Mouse (Mus musculus): Measurements from ENCODE around the gene Zfp503.

The Zfp503 gene

DNA sequence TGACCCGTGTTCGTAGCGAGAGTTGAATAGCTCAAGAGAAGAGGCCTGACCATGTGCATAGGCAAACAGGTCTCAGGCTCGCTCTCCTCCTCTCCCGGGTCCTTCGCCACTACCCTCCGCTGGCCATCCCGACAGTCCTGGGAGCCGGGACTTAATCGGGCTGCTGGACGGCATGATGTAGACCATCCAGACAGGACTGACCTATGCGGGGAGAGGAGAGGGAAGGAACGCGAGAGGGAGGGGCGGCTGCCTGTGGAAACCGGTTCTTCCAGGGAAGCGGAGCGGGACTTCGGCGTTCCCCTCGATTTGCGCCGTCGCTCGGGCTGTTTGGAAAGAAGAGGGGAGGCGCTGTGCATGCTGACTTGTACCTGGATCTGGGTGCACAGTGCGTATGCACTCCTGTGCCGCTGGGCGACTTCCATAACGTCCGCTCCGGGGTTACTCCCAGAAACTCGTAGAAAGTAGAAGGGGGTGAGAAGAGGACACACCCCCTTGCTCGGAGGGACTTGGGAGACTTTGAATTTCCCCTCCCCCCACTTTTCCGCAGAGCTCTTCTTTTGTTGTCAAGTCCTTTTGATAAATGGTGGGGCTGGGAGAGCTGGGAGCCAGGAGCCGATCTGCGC, at the start of gene Zfp503:
TSS of gene Zfp503 (minus strand) at position 311 of the 623 bp plus-strand sequence.
- in situ Hi-C loops (cut with MseI, MboI): loop anchor here (10.0 to 25.0 kb wide), 3 partner anchors 585 to 823 kb away; no protein-coding TSS in a partner anchor

DNA sequence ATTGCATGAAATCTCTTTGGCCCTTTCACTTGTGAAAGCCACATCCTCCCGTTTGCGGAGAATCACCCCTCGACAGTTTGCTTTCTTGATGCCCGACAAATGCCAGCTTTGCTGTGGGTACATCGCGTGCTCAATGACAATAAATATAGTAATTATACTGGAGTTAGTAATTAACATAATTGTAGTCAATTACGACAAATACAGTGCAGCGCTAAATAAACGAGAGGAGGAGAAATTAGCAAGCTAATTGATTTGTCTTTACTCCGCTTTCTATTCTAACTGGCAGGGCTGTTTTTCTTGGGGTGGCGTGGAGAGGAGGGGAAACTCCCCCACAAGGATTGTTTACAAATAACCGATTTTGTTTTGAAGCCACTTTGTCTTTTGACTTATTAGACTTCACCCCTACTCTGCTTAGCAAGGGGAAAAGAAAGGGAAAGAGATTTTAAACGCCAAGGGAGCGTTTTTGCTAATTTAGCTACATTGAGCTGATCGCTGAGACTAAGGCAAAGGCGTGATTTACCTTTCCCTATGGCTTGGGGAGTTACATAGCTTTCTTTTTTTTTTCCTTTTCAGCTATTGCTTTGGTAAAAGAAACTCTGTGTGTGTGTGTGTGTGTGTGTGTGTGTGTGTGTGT, 48.2 kb upstream of the Zfp503 start:
- in situ Hi-C loops (cut with MseI, MboI): no loop called here

DNA sequence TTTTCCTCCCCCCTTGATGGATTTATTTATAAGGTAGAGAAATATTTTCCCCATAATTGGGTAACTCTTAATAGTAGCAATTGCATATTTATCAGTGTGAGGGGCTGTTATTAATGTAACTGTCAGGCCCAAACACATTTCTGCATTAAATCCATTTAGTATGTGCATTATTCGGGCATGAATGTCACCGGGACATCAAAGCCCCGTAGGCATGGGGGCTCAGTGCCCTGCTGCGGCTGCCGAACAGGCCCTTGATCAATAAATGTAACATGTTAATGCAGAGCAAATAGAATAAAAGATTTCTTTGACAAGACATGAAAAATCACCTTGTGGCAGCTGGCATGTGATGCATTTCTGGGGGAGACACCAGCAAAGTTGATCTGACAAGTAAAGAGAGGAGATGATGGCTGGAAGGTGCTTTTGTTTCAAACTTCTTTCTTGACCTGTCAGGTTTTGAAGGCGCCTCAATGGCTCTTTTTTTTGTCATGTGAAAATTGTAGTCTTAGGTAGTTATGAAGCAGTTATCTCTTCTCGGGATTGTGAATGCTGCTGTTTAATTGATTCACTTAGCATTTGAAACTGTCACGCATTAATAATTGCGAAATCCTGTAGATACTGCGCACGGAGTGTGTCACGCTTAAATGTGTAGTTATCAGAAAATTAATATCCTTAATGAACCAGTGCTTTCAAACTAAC, 47.5 kb upstream of the Zfp503 start:
- in situ Hi-C loops (cut with MseI, MboI): no loop called here

DNA sequence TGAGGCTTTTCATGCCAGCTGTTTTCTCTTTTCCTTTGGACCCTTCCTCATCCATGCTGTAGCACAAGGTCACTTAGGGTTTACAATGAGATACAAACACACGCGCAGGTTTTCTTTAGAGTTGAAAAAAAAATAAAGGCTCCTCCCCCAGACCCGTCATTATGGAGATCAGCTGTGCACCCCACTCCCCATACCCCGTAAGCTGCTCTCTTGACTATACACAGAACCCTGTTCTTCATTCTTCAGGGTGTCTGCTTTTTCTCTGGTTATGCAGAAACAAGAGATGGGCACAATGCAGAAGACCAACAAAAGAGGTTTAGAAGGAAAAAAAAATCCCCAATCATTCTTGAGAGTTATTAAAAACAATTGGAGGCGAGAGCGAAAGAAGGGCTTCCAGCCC, 46.9 kb upstream of the Zfp503 start:
- in situ Hi-C loops (cut with MseI, MboI): no loop called here

DNA sequence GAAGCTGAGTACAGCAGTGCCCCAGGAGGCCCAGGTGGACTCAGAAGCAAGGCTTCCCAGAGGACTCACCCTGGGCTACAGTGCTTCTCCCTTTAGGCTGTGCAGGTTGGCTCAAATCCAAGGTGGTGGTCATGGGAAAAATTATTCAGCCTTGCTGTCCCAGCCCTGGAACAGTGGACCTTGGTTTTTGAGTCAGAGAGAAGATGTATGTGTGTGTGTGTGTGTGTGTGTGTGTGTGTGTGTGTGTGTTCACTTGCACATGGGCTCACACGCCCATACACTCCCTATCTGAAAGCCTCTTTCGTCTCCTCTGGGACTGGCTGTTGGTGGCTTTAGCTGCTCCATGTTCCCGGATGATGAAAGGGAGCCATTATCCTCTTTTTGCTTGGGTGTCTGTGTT, 46.5 kb upstream of the Zfp503 start:
- in situ Hi-C loops (cut with MseI, MboI): no loop called here

DNA sequence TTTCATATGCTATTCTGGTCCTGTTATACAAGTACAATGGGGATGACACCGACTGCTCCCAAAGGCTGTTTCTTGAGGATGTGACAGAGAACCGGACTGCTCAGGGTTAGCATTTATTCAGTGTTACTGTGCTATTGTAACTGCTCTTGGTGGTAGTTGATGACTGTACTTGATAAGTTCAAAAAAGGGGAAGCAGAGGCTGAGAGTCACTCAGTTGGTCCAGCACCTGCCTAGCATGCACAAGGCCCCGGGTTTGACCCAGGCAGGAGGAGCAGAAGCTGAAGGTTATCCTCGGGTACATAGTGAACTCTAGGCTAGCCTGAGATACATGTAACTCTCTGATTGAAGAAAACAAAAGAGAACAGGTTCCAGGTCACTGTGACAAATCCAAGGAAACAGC, 34.1 kb upstream of the Zfp503 start:
- in situ Hi-C loops (cut with MseI, MboI): no loop called here

DNA sequence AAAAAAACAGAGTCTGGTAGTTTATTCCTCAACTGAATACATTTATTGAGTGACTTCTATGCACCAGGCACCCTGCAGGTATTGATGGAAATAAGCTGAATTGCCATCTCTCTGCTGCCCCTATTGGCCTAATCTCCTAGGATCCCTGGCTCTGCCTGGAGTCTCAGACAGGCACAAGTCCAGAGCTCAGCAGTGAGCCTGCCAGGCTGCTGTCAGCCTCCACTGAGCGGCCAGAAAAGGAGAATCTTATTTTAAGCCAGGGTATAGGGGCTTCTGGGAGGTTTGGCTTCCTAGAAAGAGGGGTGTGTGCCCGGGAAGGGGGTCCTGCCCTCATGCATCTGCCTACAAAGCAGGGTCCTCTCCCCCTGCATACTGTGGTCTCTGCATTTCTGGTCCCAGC, 31.5 kb upstream of the Zfp503 start:
- in situ Hi-C loops (cut with MseI, MboI): no loop called here

DNA sequence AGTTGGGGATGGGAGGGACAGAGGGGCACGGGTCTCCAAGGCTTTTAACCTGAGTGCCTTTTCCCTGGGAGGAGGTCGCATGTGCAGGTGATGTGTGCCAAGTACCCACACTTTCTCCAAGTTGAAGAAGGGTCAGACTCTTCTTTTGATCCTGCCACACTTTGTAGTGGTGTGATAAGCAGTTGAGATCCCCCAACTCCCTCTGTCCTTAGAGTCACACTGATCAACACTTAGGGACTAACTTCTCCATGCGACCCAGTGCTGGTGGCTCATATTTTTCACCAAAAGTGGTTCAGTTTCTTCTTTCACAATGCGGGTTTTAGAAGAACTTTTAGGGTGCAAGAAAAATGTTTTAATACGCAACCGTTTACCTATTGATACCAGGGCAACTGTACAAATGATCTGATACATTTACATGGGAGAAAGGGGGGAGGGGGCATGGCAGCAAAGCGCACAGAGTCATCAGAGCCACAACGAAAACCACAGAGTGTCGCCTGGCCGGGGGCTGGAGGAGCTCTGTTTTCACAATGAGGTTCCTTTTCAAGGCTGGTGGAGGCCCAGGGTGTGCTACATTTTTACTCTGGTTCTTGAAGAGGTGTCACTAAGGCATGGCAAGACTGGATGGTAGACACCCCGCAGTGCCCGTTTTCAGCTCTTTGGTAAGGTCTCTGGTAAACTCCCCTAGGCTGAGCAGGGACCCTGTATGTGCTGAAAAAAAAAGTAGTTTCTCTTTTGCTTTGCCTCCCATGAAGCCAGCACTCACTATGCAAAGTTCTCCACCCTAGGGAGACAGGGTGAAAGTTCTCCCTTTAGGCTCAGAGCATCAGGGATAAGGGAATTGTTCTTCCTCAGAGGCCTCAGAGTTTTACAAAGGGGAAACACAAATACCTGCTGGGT, 30.8 kb upstream of the Zfp503 start:
- in situ Hi-C loops (cut with MseI, MboI): no loop called here

DNA sequence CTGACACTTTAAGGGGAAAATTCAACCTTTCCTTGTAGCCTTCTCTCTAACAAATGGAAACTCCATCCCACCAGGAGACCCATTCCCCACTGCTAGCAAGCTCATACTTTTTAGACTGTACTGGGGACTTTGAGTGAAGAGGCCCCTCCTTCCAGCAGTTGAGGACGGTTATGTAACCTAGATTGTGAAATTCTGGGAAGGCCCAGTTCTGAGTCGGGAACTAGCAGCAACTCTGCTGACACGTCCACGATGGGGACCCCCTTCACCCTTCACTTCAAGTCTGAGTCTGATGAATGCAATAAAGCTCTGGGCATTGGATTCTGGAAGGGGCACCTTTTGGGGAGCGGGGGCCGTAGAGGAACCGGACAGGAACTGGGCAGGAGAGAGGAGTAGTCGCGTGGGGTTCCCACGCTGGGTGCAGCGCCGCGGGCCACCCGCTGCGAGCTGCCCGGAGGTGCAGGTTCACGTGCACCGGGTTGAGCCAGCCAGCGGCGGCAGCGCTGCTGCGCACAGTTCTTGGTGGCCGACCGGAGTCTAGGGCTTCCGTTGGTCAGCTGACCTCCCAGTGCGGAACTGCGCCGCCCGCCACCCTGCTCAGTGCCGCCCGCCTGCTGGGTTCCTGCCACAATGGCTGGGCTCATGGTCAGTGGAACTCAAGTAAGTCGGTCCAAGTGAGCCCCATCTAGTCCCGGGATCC, 30.0 kb upstream of the Zfp503 start, which contains the start of gene Lrmda:
TSS of gene Lrmda (plus strand) at position 461 of the 697 bp plus-strand sequence.
- in situ Hi-C loops (cut with MseI, MboI): no loop called here

DNA sequence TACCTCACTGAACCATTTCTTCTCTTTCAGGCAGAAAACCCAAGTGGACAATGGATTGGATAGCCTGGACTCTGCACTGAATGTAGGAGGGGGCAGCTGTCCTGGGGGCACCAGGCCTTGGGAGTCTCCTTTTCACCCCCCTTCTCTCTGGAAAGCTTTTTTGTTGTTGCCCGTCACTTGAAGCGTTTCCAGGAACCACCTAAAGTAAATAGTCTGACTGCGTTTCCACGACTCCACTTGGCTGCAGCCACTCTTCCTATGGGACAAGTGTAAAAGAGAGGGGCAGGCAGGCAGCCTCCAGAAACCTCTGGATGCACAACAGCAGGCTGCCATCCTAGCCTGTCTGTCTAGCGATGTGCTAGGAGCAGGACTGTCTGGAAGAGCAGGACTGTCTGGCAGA, 27.6 kb upstream of the Zfp503 start:
- in situ Hi-C loops (cut with MseI, MboI): no loop called here

DNA sequence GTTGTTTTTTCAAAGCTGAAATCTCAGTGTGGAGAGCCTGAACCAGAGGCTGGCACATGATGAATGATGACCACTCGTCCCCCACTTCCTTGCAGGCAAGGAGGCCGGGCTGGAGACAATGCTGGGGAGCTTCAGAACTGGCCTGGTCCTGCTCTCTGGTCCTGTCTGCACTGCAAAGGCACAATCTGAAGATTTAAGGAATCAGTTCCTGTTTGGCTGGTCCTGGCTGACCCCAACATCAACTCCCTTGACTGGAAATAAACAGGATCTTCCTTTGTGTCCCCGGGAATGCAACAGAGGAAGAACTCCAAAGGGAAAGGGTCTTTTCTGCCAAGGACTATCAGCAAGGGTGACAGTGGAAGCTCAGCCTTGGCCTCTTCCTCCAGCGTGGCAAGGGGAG, 25.4 kb upstream of the Zfp503 start:
- in situ Hi-C loops (cut with MseI, MboI): no loop called here

DNA sequence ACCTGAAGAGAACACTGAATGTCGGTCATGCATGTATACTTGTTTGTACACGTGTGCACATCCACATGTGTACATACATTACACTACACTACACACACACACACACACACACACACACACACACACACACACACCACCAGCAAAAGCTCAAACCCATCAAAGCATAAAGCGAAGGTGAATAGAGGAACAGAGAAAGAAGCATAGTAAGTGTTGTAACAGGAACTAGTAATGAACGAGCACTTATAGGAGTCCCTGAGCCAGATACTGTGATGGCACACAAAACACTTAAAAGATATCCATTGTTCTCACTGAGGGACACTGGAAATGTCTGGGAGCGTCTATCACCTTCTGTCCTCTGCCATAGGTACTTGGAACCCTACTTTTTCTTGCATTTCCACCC, 24.9 kb upstream of the Zfp503 start:
- in situ Hi-C loops (cut with MseI, MboI): no loop called here

DNA sequence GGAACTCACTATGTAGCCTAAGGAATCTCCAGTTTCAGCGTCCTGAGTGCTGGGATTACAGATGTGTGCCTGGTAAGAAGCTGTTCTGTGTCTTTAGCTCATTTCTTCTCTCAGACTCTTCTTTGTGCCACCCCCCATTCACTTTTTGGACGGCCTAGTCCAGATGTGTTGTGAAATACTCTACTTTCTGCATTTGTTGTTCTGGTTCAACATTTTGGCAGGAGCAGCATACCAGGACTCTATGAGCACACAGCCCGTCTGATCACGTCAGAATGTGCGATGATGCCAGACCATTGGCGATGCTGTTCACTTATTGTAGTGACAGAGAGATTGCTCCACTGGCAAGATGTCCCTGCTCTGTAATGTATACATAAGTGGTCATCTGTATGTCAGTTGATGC, 17.6 kb upstream of the Zfp503 start:
- in situ Hi-C loops (cut with MseI, MboI): no loop called here

DNA sequence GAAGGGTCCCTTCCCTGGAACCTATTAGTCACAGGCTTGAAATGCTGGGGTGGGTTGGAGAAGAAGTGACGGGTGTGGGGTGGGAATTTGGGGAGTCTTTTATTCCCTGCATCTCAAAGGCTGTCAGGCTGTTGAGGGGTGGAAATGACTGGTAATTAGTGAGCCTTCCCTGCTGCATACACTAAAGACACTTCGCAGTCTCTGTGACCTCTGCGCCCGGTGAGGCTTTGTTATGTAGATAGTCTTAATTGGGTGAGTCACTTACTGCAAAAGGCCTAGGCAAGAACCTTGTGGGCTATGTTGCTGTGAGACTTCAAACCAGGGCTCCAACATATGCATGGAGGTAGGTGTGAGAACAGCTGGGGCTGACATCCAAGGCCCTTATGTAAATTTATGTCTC, 15.5 kb upstream of the Zfp503 start:
- in situ Hi-C loops (cut with MseI, MboI): no loop called here

DNA sequence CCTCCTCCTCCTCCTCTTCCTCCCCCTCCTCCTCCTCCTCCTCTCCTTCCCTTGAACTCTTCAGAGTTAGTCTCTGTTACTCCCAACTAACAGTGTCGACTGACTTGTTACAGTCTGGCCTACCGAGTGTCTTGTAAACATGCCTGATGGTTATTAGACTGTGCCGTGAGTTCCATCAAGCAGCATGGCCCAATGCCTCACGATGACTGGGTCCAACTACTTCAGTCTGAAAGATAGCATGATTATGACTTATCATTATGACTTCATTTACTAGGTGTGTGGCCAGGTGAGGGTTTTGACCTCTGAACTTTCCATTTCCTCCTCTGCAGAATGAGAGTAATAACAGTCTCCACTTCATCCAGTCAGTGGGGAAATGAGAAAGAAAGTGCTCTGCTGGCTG, 14.2 kb upstream of the Zfp503 start:
- in situ Hi-C loops (cut with MseI, MboI): no loop called here

DNA sequence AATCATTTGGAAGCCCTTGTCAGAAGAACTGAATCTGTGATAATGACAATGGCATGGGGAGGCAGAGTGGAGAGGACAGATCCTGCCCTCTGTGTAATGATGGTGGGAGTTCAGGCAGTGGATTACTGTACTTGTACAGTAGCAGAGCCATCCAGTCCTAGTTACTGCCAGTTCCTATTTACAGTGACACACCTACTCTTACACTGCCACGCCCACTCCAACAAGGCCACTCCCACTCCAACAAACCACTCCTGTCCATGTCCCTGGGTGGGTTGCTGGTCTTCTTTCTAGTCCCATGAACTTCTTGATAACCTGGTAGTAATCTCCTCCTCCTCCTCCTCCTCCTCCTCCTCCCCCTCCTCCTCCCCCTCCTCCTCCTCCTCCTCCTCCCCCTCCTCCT, 13.8 kb upstream of the Zfp503 start:
- in situ Hi-C loops (cut with MseI, MboI): no loop called here

DNA sequence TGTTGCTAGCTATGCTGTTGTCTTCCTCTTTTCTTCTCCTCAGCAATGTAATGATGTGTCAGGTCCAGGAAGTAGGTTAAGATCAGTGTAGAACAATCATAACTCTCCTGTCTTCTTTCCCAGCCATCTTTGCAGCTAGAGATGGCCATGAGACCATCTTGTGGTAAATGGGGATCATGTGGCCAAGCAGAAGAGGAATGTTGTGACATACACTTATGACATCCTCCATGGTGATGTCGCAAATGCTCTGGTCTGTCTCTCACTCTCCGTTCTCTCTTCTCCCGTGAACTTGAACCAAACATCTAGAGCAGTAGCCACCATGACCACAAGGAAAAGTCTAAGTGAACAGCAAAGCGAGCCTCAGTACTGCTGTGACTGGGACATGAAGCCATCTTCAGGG, 10.2 kb upstream of the Zfp503 start:
- in situ Hi-C loops (cut with MseI, MboI): loop anchor here (25.0 kb wide), 2 partner anchors 588 to 813 kb away; no protein-coding TSS in a partner anchor

DNA sequence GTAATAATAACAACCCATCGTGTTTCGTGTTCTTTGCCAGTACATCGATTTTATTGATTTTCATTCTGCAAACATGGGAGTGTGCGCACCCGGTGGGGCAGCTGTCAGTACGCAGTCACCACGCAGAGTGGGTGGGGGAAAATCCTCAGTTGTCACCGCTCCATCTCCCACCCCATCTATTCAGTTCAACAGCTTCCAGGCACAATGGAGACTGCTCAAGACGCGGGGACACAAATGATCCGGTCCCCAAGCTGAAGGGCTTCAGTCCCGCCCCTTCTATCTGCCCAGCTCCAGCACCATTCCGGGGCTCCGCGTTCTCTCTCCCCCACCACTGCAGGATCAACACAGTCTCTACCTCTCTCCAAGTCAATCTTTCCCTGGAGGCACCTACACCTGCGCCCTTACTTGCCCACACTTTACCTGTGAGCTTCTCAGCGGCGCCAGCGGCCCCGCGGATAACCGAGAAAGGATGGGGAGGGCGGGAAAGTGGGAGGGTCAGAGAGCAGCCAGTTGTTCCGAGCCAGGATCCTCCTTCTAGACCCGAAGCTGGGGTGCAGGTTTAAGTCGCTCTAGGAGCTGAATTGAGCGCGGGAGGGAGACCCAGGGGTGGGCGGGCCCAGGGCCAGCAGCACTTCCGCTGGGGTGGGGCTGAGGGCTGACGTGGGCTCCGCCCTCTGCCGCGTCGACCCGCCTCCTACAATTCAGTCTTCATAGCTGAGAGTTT, 5.8 kb upstream of the Zfp503 start:
- in situ Hi-C loops (cut with MseI, MboI): loop anchor here (25.0 kb wide), 2 partner anchors 592 to 817 kb away; no protein-coding TSS in a partner anchor

DNA sequence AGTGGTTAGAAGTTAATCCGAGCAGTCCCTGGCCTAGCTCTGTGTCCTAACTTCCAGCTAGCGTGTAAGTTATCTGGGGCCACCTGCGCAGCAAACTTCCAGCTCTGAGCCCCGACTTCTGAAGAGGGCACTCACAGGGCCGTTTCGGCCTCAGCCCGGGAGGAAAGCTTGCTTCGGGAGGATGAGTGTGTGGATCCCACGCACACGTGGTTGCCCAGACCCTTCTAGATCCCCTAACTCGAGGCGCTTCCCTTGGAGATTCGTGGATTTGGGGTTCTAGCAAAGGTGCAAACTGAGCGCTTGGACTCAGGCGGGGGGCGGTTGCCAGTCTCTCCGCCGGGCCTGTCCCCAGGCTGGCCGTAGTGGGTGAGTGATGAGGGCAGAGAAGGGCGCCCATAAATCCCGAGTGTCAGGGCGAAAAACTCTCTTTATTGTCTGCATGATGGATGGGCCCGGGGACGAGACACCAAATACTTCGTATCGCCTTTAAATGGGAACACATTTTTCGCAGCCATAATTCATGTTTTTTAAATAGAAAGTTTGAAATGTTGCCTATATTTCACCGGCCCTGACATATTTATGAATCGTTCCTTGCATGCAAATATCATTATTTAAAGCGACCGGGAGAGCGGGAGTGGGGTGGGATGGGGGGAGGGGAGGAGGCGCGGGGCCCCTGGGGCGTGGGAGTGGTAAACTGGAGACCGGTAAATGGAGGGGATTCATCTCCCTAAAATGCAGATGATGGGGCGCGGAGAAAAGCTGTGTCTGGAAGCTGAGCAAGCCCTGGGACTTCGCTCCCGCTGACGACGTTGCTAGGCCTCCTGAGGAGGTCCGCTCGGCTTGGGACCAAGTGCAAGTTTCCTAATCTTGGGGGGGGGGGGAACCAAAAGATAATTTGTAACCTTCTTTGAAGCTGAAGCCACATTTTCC, 4.9 kb upstream of the Zfp503 start:
- in situ Hi-C loops (cut with MseI, MboI): loop anchor here (25.0 kb wide), 2 partner anchors 593 to 818 kb away; no protein-coding TSS in a partner anchor

All from mouse trophoblast stem cell (cell line).